Mouse (Mus musculus) midbrain, embryonic 15.5 days (tissue): ENCODE data around the gene Ces2e. TPM values are rescaled to one million over a fixed set of nuclear protein-coding genes. Genes with fewer than 3 reads are reported as not detected.

Experiments used
- ATAC-seq: fragments of 200-750 bp; cut with Nextera tagmentation; replicated peaks from 2 replicates; pipeline ENCODE4 v1.8.0; 2017; ENCODE audit warnings: moderate TSS enrichment
- H3K27ac ChIP-seq: fragments of 300-500 bp; sonication (generic); 2 replicates; pipeline ENCODE4 v1.5.1; 2015; ENCODE audit warnings: mild to moderate bottlenecking, inconsistent platforms
- H3K27me3 ChIP-seq: fragments of 300-500 bp; sonication (generic); replicated peaks from 2 replicates; pipeline ENCODE4 v1.6.1; 2015; ENCODE audit warnings: inconsistent platforms
- H3K36me3 ChIP-seq: fragments of 300-500 bp; sonication (generic); replicated peaks from 2 replicates; pipeline ENCODE4 v1.6.1; 2015; ENCODE audit warnings: inconsistent platforms
- H3K4me1 ChIP-seq: fragments of 300-500 bp; sonication (generic); 2 replicates; pipeline ENCODE4 v1.6.1; 2015; ENCODE audit warnings: inconsistent platforms
- H3K4me2 ChIP-seq: fragments of 300-500 bp; sonication (generic); 2 replicates; pipeline ENCODE4 v1.6.1; 2015; ENCODE audit warnings: inconsistent platforms, mild to moderate bottlenecking, moderate library complexity
- H3K4me3 ChIP-seq: fragments of 300-500 bp; sonication (generic); 2 replicates; pipeline ENCODE4 v1.5.1; 2015; ENCODE audit warnings: mild to moderate bottlenecking, inconsistent platforms
- H3K9ac ChIP-seq: fragments of 300-500 bp; sonication (generic); 2 replicates; pipeline ENCODE4 v1.6.1; 2015; ENCODE audit warnings: mild to moderate bottlenecking, inconsistent platforms
- H3K9me3 ChIP-seq: fragments of 300-500 bp; sonication (generic); 2 replicates; pipeline ENCODE4 v1.6.1; 2016; ENCODE audit warnings: inconsistent platforms
- WGBS: fragments of 180-500 bp; shearing (Covaris S2); methylation state at CpG from one replicate; pipeline ENCODE4 v1.1.7; 2015; ENCODE audit warnings: mixed read lengths; 5-methylcytosine and 5-hydroxymethylcytosine counted together
- polyA plus RNA-seq: library from polyadenylated mRNA; unstranded; fragments of >200 nt; fragmentation: Nextera tagmentation; extraction: Ambion mirVana; gene quantifications from 2 replicates; pipeline ENCODE4 v1.2.1, GENCODE M21; 2015

Ces2e gene
- polyA plus RNA-seq, 1 experiment from 2014 or later, result not detected

GRCm38 (mm10) chr8:104963375-104963894 lies 37.4 kb downstream of the Ces2e start:
- no peak overlapping the region for H3K4me3 ChIP-seq
- no peak overlapping the region for H3K9ac ChIP-seq
- H3K9me3 ChIP-seq, result no peaks in the 10 kb centered on the region
- no peak for ATAC-seq
- no peaks in the 10 kb centered on the region for H3K27me3 ChIP-seq
- H3K4me2 ChIP-seq, result no peak overlapping the region
- WGBS, result 89% methylated on average over 4 of the region's 4 CpGs
- no peaks in the 10 kb centered on the region for H3K36me3 ChIP-seq
- no peaks in the 10 kb centered on the region for H3K4me1 ChIP-seq
- H3K27ac ChIP-seq, result no peak overlapping the region

DNA sequence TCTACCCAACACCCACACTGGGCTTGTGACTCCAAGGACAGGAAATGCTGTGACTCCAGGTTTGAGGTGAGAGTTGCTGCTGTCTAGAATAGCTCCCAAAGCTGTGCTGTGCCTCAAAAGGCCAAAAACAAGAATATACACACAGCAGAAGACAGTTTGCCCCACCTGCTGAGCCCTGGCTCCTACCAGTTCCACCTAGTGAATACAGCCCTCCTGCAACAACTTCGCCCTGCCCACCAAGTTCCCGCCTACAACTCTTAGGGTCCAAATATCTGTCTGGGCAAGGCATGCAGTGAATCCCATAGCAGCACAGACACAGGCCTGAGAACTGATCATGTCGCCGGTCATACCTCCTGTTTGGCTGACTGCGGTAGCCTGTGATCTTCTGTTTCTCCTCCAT lies 58.1 kb downstream of the Ces2e start:
- 90% methylated on average over 5 of the region's 5 CpGs for WGBS

More for the DNA sequence above, 58.1 kb downstream of the Ces2e start:
- Histone ChIP-seq H3K27ac (no peak overlapping the region), H3K9ac (no peak overlapping the region), H3K36me3 (no peaks in the 10 kb centered on the region), H3K4me2 (no peak overlapping the region), H3K9me3 (no peaks in the 10 kb centered on the region), H3K4me3 (no peak overlapping the region), H3K27me3 (no peaks in the 10 kb centered on the region), H3K4me1 (no peaks in the 10 kb centered on the region)
- ATAC-seq, result no peak

Other genes with a start within 250 kb of the Ces2e start
- gene Ces2a, start 192.3 kb upstream of the Ces2e start, polyA plus RNA-seq, result not detected in 2 replicates
- gene Ces2b, start 94.7 kb upstream of the Ces2e start, polyA plus RNA-seq, result 0.28 and 0.42 TPM in 2 replicates
- not detected in 2 replicates for gene Ces2c, start 79.2 kb upstream of the Ces2e start, polyA plus RNA-seq
- gene Ces2f, start 21.1 kb downstream of the Ces2e start, polyA plus RNA-seq, result not detected in 2 replicates
- 0.08 TPM in 1 of 2 replicates, not detected in the other for gene Ces2g, start 35.5 kb downstream of the Ces2e start, polyA plus RNA-seq
- gene Ces2h, start 74.6 kb downstream of the Ces2e start, polyA plus RNA-seq, result not detected in 2 replicates
- not detected in 2 replicates for gene Ces3a, start 122.3 kb downstream of the Ces2e start, polyA plus RNA-seq
- gene Ces3b, start 157.5 kb downstream of the Ces2e start, polyA plus RNA-seq, result not detected in 2 replicates
- gene Ces4a, start 205.5 kb downstream of the Ces2e start, polyA plus RNA-seq, result 0.06 TPM in 1 of 2 replicates, not detected in the other
- 20.3 and 22.5 TPM in 2 replicates for gene Cbfb, start 244.4 kb downstream of the Ces2e start, polyA plus RNA-seq